Mouse (Mus musculus): ENCODE measurements around the gene Mef2b. TPM values are rescaled to one million over a fixed set of nuclear protein-coding genes. Genes with fewer than 3 reads are reported as not detected.

The Mef2b gene
- polyA plus RNA-seq, 1 experiment from 2014 or later = not detected

DNA sequence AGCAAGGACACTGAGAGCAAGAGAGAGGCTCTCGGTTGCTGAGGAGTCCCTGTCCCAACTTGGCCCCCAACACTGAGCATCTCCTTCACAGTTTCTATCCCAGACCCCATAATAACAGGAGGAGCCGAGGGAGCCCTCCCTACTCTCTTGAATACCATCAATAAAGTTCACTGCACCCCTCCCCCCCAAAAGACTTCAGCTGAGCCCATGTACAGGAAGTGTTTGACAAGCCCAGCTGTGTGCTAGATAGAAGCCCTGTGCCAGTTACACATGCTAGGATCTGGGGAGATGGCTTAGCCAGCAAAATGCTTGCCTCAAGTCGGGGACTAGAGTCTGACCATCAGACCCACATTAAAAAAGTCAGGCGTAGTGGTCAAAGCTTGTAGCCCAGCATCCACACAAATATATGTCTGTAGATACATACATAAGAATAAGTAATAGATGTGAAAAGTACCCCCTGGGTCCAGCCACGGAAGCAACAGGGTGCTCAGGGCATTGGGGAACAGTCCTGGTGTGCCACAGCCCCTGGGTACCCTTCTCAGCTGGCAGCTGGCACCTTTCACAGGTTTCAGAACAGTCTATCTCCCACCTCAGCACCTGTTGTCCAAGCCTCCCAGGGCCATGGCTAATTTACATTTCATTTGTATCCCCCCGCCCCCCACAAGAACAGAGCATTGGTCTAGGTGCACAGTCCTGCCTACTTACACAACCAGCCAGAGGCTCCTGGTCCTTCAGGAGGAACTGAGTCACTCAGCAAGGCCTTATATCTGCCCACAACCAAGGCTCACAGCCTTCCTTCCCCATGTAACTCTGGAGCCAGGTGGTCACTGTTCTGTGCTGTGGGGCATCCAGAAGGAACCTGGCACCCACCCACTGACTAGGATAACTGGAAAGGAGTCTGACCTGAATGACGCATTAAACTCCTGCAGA, 8.4 kb downstream of the Mef2b start:
- WGBS (ENCODE audit: insufficient replicate concordance) = 60% methylated on average over 7 of the region's 7 CpGs
- no peak for ATAC-seq (ENCODE audit: low read depth)

DNA sequence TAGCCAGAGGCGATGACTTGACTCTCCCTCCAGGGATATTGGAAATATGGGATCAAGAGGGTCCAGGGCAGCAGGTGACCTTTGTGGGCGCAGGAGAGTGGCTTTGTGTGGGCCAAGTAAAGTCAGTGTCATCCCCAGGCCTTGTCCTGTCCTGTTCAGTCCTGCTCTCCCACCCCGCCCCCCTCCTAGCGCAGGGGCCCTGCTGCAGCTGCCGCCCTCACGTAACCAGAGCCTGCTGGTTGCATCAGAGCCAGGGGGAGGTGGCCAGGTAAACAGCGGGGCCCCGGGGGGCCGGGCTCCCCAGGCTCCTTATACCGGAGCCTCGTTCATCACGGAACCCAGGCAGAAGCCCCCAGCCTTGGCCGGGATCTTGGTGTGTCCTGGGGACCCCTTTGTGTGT, 10.6 kb downstream of the Mef2b start:
- Histone ChIP-seq H3K4me1 (ENCODE audit: control insufficient read depth, low read depth, low read length) (peaks cover 9% of the 10 kb centered on the region), H3K9me3 (replicated peaks; ENCODE audit: control insufficient read depth, low read length) (no peaks in the 10 kb centered on the region), H3K4me3 (ENCODE audit: low read depth, low read length) (no peak overlapping the region), H3K4me2 (ENCODE audit: low read depth, low read length) (peak overlapping the region; percentile 19; the same call in 1 of the 2 replicates), H3K27me3 (ENCODE audit: control insufficient read depth, insufficient read depth, low read depth, low read length) (no peaks in the 10 kb centered on the region), H3K9ac (ENCODE audit: low read depth, low read length) (no peak overlapping the region), H3K36me3 (ENCODE audit: control insufficient read depth, insufficient read depth) (peaks cover under 1% of the 10 kb centered on the region; the same call in 1 of the 2 replicates), H3K27ac (ENCODE audit: low read length) (no peak overlapping the region)
- WGBS (ENCODE audit: insufficient replicate concordance) = 29% methylated on average over 13 of the region's 13 CpGs
- peak; percentile 49; the same call in 1 of the 2 replicates for ATAC-seq (ENCODE audit: low read depth)

More for the DNA sequence above, 8.4 kb downstream of the Mef2b start:
- Histone ChIP-seq H3K4me1 (ENCODE audit: control insufficient read depth, low read depth, low read length) (peaks cover 9% of the 10 kb centered on the region), H3K4me3 (ENCODE audit: low read depth, low read length) (no peak overlapping the region), H3K4me2 (ENCODE audit: low read depth, low read length) (no peak overlapping the region), H3K36me3 (ENCODE audit: control insufficient read depth, insufficient read depth) (peaks cover 7% of the 10 kb centered on the region), H3K9me3 (replicated peaks; ENCODE audit: control insufficient read depth, low read length) (no peaks in the 10 kb centered on the region), H3K9ac (ENCODE audit: low read depth, low read length) (no peak overlapping the region), H3K27ac (ENCODE audit: low read length) (no peak overlapping the region), H3K27me3 (ENCODE audit: control insufficient read depth, insufficient read depth, low read depth, low read length) (no peaks in the 10 kb centered on the region)

DNA sequence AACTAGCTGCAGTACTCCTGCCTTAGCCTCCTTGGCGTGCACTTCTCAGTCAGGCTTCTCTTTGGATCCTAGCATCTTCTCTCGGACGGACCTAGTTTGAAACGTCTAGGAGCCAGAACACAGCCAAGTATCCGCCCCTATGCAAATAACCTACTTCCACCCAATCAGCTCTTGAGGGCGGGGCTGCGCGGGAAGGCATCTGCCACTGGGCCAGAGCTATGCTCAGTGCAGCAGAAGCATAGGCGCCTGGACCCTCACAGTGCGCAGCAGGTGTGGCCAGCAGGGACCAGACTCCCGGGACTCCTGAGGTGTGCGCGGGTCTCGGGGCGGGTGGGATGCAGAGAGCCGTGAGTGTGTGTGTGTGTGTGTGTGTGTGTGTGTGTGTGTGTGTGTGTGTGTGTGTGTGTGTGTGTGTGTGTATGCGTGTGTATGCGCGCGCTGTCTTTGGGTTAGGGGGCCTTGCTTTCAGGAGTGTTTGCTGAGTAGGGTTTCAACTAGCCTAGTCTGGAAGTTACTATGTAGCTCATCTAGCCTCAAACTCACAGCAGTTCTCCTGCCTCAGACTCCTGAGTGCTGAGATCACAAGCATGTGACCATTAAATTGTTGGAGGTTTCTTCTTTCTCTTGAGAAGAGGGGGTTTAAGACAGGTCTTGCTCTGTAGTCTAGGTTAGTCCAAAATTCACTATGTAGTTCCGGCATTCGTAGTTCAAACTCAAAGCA, 13.2 kb downstream of the Mef2b start:
- no peaks in the 10 kb centered on the region for H3K27me3 ChIP-seq (ENCODE audit: control insufficient read depth, insufficient read depth, low read depth, low read length)
- no peak overlapping the region for H3K27ac ChIP-seq (ENCODE audit: low read length)
- no peaks in the 10 kb centered on the region for H3K36me3 ChIP-seq (ENCODE audit: control insufficient read depth, insufficient read depth)
- H3K4me1 ChIP-seq (ENCODE audit: control insufficient read depth, low read depth, low read length) = peaks cover 11% of the 10 kb centered on the region
- H3K9ac ChIP-seq (ENCODE audit: low read depth, low read length) = no peak overlapping the region
- WGBS (ENCODE audit: insufficient replicate concordance) = 17% methylated on average over 22 of the region's 22 CpGs
- peak; percentile 96 for ATAC-seq (ENCODE audit: low read depth)
- H3K9me3 ChIP-seq (replicated peaks; ENCODE audit: control insufficient read depth, low read length) = no peaks in the 10 kb centered on the region
- H3K4me2 ChIP-seq (ENCODE audit: low read depth, low read length) = peak overlapping the region; percentile 39
- H3K4me3 ChIP-seq (ENCODE audit: low read depth, low read length) = no peak overlapping the region

DNA sequence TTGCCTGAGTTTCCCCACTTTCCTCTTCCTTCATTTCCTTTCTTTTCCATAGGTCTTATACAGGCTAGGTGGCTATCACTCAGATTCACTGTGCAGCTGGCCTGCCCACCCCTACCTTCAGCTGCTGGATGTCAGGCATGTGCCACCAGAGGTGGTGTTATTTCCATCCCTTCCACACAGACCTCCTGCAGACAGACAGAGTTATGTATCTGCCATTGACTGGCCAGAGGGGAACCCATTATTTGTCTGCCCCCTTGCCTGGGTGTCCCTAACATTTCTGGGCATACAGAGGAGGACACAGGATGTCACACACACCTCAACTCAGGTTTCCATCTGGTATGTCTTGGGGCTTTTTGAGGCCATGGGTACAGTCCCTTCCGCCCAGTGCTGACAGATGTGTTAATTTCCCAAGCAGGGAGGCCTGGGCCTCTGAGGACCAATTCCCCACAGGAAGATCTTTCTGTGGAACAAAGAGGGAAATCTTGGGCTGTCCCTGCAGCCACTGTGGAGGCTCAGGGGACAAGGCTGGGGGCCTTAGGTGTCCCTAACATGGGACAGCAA, 17.8 kb downstream of the Mef2b start:
- WGBS (ENCODE audit: insufficient replicate concordance) = 72% methylated on average over 1 of the region's 1 CpGs
- Histone ChIP-seq H3K4me1 (ENCODE audit: control insufficient read depth, low read depth, low read length) (peaks cover 15% of the 10 kb centered on the region), H3K9ac (ENCODE audit: low read depth, low read length) (no peak overlapping the region), H3K36me3 (ENCODE audit: control insufficient read depth, insufficient read depth) (no peaks in the 10 kb centered on the region), H3K27ac (ENCODE audit: low read length) (no peak overlapping the region), H3K27me3 (ENCODE audit: control insufficient read depth, insufficient read depth, low read depth, low read length) (peaks cover 8% of the 10 kb centered on the region), H3K4me2 (ENCODE audit: low read depth, low read length) (no peak overlapping the region), H3K9me3 (replicated peaks; ENCODE audit: control insufficient read depth, low read length) (no peaks in the 10 kb centered on the region), H3K4me3 (ENCODE audit: low read depth, low read length) (no peak overlapping the region)
- ATAC-seq (ENCODE audit: low read depth) = no peak

DNA sequence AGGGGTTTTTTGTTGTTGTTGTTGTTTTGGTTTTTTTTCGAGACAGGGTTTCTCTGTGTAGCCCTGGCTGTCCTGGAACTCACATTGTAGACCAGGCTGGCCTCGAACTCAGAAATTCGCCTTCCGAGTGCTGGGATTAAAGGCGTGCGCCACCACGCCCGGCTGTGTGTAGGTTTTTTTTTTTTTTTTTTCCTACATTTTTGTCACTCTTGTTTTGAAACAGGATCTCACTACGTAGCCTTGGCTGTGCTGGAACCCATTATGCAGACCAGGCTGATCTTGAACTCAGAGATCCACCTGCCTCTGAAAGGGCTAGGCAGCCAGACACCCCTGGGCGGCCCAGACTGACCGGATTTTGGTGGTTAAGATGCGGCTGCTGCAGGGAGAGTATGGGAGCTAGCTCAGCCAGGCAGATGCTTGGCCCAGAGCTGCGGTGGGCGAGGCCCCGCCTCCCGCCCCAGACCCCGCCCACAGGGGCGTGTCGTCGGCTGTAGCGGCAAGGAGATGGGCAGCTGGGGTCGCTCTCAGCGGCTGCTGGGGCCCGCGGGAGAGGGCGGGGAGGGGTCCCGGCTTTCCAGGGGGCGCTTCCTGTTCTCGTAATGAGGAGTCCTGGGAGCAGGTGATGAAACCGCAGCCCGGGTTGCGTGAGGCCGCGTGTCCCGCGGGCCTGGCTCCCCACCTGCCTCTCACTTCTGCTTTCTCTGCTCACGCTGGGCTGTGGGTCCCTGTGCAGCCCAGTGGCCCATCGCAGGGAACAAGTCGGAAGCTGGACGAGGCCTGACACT, 18.8 kb downstream of the Mef2b start:
- no peaks in the 10 kb centered on the region for H3K9me3 ChIP-seq (replicated peaks; ENCODE audit: control insufficient read depth, low read length)
- H3K4me1 ChIP-seq (ENCODE audit: control insufficient read depth, low read depth, low read length) = peaks cover 12% of the 10 kb centered on the region
- peak overlapping the region; percentile 72 for H3K4me2 ChIP-seq (ENCODE audit: low read depth, low read length)
- H3K36me3 ChIP-seq (ENCODE audit: control insufficient read depth, insufficient read depth) = no peaks in the 10 kb centered on the region
- ATAC-seq (ENCODE audit: low read depth) = peak; percentile 82
- WGBS (ENCODE audit: insufficient replicate concordance) = 8% methylated on average over 34 of the region's 40 CpGs
- H3K9ac ChIP-seq (ENCODE audit: low read depth, low read length) = peak overlapping the region; percentile 49
- peak overlapping the region; percentile 66 for H3K4me3 ChIP-seq (ENCODE audit: low read depth, low read length)
- H3K27me3 ChIP-seq (ENCODE audit: control insufficient read depth, insufficient read depth, low read depth, low read length) = peaks cover 8% of the 10 kb centered on the region
- H3K27ac ChIP-seq (ENCODE audit: low read length) = no peak overlapping the region

DNA sequence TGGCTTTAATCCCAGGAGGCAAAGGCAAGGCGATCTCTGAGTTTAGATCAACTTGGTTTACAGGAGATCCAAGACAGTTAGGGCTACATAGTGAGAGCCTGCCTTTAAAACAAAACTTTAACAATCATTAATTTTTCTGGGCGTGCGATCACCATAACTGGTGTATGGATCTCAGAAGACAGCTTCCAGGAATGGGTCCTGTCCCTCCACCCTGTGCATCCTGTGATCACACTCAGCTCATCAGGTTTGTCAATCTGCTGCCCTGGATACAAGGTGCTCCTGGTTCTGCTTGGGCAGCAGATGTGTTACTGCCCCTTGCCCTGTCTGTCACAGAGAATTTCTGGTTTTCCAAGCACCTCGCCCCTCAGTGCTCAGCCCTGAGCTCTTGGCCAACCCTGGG, 19.7 kb downstream of the Mef2b start:
- 68% methylated on average over 4 of the region's 4 CpGs for WGBS (ENCODE audit: insufficient replicate concordance)
- Histone ChIP-seq H3K4me3 (ENCODE audit: low read depth, low read length) (no peak overlapping the region), H3K4me2 (ENCODE audit: low read depth, low read length) (no peak overlapping the region), H3K36me3 (ENCODE audit: control insufficient read depth, insufficient read depth) (no peaks in the 10 kb centered on the region), H3K27ac (ENCODE audit: low read length) (no peak overlapping the region), H3K9me3 (replicated peaks; ENCODE audit: control insufficient read depth, low read length) (no peaks in the 10 kb centered on the region), H3K27me3 (ENCODE audit: control insufficient read depth, insufficient read depth, low read depth, low read length) (peaks cover 8% of the 10 kb centered on the region), H3K9ac (ENCODE audit: low read depth, low read length) (no peak overlapping the region), H3K4me1 (ENCODE audit: control insufficient read depth, low read depth, low read length) (peaks cover 12% of the 10 kb centered on the region)
- no peak for ATAC-seq (ENCODE audit: low read depth)

DNA sequence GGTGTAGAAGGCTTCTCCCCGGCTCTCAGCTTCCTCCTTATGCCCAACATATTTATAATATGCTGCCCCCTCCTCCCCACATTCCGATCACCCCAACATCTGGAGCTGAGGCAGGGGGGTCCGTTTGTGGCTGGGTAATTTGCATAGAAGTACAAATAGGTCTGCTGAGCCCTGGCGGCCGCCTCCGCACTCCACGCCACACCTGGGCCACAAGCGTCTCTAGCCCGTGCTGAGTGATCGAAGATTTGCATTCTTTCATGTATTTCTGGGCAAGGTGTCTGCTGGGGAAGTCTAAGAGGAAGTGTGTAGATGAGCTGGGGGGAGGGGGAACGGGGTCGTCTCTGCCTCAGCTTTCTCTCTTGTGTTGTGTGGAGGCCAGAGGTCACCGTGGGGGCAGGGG, 20.5 kb downstream of the Mef2b start:
- Histone ChIP-seq H3K27me3 (ENCODE audit: control insufficient read depth, insufficient read depth, low read depth, low read length) (peaks cover 10% of the 10 kb centered on the region), H3K9me3 (replicated peaks; ENCODE audit: control insufficient read depth, low read length) (no peaks in the 10 kb centered on the region), H3K36me3 (ENCODE audit: control insufficient read depth, insufficient read depth) (no peaks in the 10 kb centered on the region), H3K4me2 (ENCODE audit: low read depth, low read length) (no peak overlapping the region), H3K4me1 (ENCODE audit: control insufficient read depth, low read depth, low read length) (peaks cover 12% of the 10 kb centered on the region), H3K9ac (ENCODE audit: low read depth, low read length) (no peak overlapping the region), H3K4me3 (ENCODE audit: low read depth, low read length) (no peak overlapping the region), H3K27ac (ENCODE audit: low read length) (no peak overlapping the region)
- ATAC-seq (ENCODE audit: low read depth) = no peak
- WGBS (ENCODE audit: insufficient replicate concordance) = 28% methylated on average over 13 of the region's 13 CpGs

DNA sequence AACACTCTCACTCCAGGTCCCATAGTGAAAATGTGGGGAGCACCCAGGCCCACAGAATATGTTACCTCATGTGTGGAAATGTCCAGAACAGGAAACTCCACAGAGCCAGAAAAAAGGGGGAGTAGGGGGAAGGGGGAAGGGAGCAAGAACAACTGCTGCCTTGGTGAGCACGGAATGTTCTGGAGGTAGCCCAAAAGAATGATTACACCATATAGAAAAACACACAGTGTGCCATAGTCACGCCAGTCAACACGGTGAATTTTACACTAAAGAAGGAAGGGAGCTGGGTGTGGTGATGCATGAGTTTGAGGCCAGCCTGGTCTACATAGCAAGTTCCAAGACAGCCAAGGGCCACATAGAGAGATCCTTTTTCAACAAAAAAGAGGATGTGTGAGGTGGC, 23.8 kb downstream of the Mef2b start:
- H3K4me2 ChIP-seq (ENCODE audit: low read depth, low read length) = no peak overlapping the region
- no peak overlapping the region for H3K9ac ChIP-seq (ENCODE audit: low read depth, low read length)
- H3K27ac ChIP-seq (ENCODE audit: low read length) = no peak overlapping the region
- H3K9me3 ChIP-seq (replicated peaks; ENCODE audit: control insufficient read depth, low read length) = no peaks in the 10 kb centered on the region
- peaks cover 20% of the 10 kb centered on the region for H3K27me3 ChIP-seq (ENCODE audit: control insufficient read depth, insufficient read depth, low read depth, low read length)
- WGBS (ENCODE audit: insufficient replicate concordance) = 67% methylated on average over 3 of the region's 3 CpGs
- H3K4me1 ChIP-seq (ENCODE audit: control insufficient read depth, low read depth, low read length) = peaks cover 8% of the 10 kb centered on the region
- H3K4me3 ChIP-seq (ENCODE audit: low read depth, low read length) = no peak overlapping the region
- no peak for ATAC-seq (ENCODE audit: low read depth)
- no peaks in the 10 kb centered on the region for H3K36me3 ChIP-seq (ENCODE audit: control insufficient read depth, insufficient read depth)
